Mouse (Mus musculus) embryonic facial prominence, embryonic 13.5 days (tissue): ENCODE results near the gene Olfr429. TPM values are rescaled to one million over a fixed set of nuclear protein-coding genes. Genes with fewer than 3 reads are reported as not detected.
"Not testable (repeated sequence)": the region's sequence is repeated elsewhere in the genome, so short reads cannot be mapped to it uniquely, and the experiment has no call there.

Experiments
- ATAC-seq: fragments of 200-750 bp; cut with Nextera tagmentation; 2 replicates; pipeline ENCODE4 v1.8.0; 2017; ENCODE audit warnings: low read depth; ENCODE audit not compliant: insufficient number of reproducible peaks, insufficient read depth, low FRiP score, low TSS enrichment
- H3K27ac ChIP-seq: fragments of 300-500 bp; sonication (generic); 2 replicates; pipeline ENCODE4 v1.5.1; 2015; ENCODE audit warnings: moderate library complexity, mild to moderate bottlenecking, inconsistent platforms
- H3K27me3 ChIP-seq: fragments of 300-500 bp; sonication (generic); 2 replicates; pipeline ENCODE4 v1.6.1; 2015; ENCODE audit warnings: mild to moderate bottlenecking, inconsistent platforms
- H3K36me3 ChIP-seq: fragments of 300-500 bp; sonication (generic); 2 replicates; pipeline ENCODE4 v1.6.1; 2015; ENCODE audit warnings: mild to moderate bottlenecking, inconsistent platforms
- H3K4me1 ChIP-seq: fragments of 300-500 bp; sonication (generic); 2 replicates; pipeline ENCODE4 v1.6.1; 2015; ENCODE audit warnings: inconsistent platforms
- H3K4me2 ChIP-seq: fragments of 300-500 bp; sonication (generic); 2 replicates; pipeline ENCODE4 v1.6.1; 2015; ENCODE audit warnings: moderate library complexity, mild to moderate bottlenecking, inconsistent platforms
- H3K4me3 ChIP-seq: fragments of 300-500 bp; sonication (generic); 2 replicates; pipeline ENCODE4 v1.5.1; 2015; ENCODE audit warnings: mild to moderate bottlenecking, inconsistent platforms
- H3K9ac ChIP-seq: fragments of 300-500 bp; sonication (generic); 2 replicates; pipeline ENCODE4 v1.6.1; 2015; ENCODE audit warnings: mild to moderate bottlenecking, inconsistent platforms
- H3K9me3 ChIP-seq: fragments of 300-500 bp; sonication (generic); 2 replicates; pipeline ENCODE4 v1.6.1; 2016; ENCODE audit warnings: inconsistent platforms
- WGBS: fragments of 180-500 bp; shearing (Covaris S2); methylation state at CpG from one replicate; pipeline ENCODE4 v1.1.7; 2015; ENCODE audit warnings: mixed read lengths; 5-methylcytosine and 5-hydroxymethylcytosine counted together
- polyA plus RNA-seq: library from polyadenylated mRNA; unstranded; fragments of >200 nt; fragmentation: Nextera tagmentation; extraction: Ambion mirVana; gene quantifications from 2 replicates; pipeline ENCODE4 v1.2.1, GENCODE M21; 2015

Olfr429 gene
- 0.22 and 0.37 TPM in 2 replicates for polyA plus RNA-seq

- Histone ChIP-seq H3K9me3 (no peaks in the 10 kb centered on the region), H3K36me3 (no peaks in the 10 kb centered on the region), H3K4me3 (no peak within 1 kb of the TSS), H3K4me2 (no peak within 1 kb of the TSS), H3K9ac (no peak within 1 kb of the TSS), H3K4me1 (no peaks in the 10 kb centered on the region), H3K27ac (no peak within 1 kb of the TSS), H3K27me3 (no peaks in the 10 kb centered on the region)
- no peak for ATAC-seq
- WGBS: 86% methylated on average over 2 of the region's 2 CpGs
These were observed at the start of gene Olfr429 for GRCm38 (mm10) chr1:174084031-174084430. Gene Olfr429, plus strand, starts transcription at chr1:174084331.

DNA sequence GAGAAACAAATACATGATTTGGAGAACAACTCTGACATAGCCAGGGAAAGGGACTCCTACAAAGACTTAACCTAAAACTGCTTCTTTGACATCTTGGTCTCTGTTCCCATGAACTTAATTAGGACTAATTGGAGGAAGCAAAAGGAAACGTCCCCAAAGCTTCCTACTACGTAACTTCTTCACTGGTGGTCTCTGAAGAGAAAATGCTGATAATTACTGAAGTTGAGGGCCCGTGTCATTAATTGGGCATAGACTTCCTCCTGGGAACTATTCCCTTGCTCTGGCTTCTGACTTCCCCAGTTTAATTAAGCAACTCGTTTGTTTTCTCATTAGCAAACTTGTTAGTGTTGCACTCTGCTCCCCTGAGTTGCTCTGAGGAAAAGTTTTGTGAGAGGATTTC, 48.3 kb upstream of the Olfr429 start:
- Histone ChIP-seq H3K27ac (no peak overlapping the region), H3K9me3 (no peaks in the 10 kb centered on the region), H3K4me2 (no peak overlapping the region), H3K9ac (no peak overlapping the region), H3K36me3 (no peaks in the 10 kb centered on the region), H3K27me3 (no peaks in the 10 kb centered on the region), H3K4me1 (no peaks in the 10 kb centered on the region), H3K4me3 (no peak overlapping the region)
- ATAC-seq: no peak
- 48% methylated on average over 4 of the region's 4 CpGs for WGBS

DNA sequence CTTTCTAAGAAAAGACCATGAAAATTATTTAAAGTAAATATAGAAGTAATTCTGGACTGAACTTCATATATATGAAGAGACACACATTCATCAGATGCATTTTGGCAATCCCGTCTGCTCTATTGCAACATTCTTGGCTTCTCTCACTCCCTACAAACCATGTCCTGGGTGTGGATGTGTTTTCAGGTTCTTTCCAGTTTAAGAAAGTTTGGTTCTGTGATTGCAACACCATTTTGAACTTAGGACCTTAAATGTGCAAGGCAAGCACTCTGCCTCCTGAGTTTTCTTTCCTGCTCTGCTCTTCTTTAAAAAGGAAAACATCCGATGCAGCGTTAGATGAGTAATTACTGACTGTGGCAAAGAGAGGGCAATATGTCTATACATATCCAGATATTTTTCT, 45.7 kb upstream of the Olfr429 start:
- Histone ChIP-seq H3K36me3 (no peaks in the 10 kb centered on the region), H3K27ac (no peak overlapping the region), H3K9me3 (no peaks in the 10 kb centered on the region), H3K27me3 (no peaks in the 10 kb centered on the region), H3K4me3 (no peak overlapping the region), H3K9ac (no peak overlapping the region), H3K4me2 (no peak overlapping the region), H3K4me1 (no peaks in the 10 kb centered on the region)
- no peak for ATAC-seq
- WGBS: 91% methylated on average over 3 of the region's 3 CpGs

- H3K4me1 ChIP-seq: no peaks in the 10 kb centered on the region
- H3K9ac ChIP-seq: no peak within 1 kb of the TSS
- H3K4me2 ChIP-seq: no peak within 1 kb of the TSS
- ATAC-seq: no peak
- H3K4me3 ChIP-seq: no peak within 1 kb of the TSS
- H3K9me3 ChIP-seq: no peaks in the 10 kb centered on the region
- H3K36me3 ChIP-seq: no peaks in the 10 kb centered on the region
- 83% methylated on average over 7 of the region's 7 CpGs for WGBS
- H3K27ac ChIP-seq: no peak within 1 kb of the TSS
- no peaks in the 10 kb centered on the region for H3K27me3 ChIP-seq
These were observed 43.5 kb upstream of the Olfr429 start, which contains the start of gene Olfr433 for GRCm38 (mm10) chr1:174040523-174041177. Gene Olfr433, plus strand, starts transcription at chr1:174040705.

DNA sequence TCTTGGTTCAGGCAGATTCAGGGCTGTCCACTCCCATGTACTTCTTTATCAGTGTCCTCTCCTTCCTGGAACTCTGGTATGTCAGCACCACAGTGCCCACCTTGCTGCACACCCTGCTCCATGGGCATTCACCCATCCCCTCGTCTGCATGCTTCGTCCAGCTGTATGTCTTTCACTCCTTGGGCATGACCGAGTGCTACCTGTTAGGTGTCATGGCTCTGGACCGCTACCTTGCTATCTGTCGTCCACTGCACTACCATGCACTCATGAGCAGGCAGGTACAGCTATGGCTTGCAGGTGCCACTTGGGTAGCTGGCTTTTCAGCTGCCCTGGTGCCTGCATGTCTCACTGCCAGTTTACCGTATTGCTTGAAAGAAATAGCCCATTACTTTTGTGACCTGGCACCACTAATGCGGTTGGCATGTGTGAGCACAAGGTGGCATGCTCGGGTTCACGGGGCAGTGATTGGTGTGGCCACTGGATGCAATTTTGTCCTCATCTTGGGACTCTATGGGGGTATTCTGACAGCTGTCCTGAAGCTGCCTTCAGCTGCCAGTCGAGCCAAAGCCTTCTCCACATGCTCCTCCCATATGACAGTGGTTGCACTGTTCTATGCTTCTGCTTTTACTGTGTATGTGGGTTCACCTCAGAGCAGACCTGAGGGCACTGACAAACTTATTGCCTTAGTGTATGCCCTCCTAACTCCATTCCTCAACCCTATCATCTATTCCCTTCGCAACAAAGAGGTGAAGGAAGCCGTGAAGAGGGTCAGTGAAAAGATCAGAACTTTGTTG, 41.8 kb upstream of the Olfr429 start:
- H3K27me3 ChIP-seq, H3K9me3 ChIP-seq, H3K27ac ChIP-seq, H3K4me2 ChIP-seq, H3K9ac ChIP-seq, H3K36me3 ChIP-seq, H3K4me1 ChIP-seq, H3K4me3 ChIP-seq: not testable (repeated sequence)
- 0 out of 2 replicates have a peak, but pooled peaks have one; percentile 48 for ATAC-seq
- 86% methylated on average over 12 of the region's 12 CpGs for WGBS

- 56% methylated on average over 2 of the region's 2 CpGs for WGBS
- Histone ChIP-seq H3K9me3 (no peaks in the 10 kb centered on the region), H3K27me3 (no peaks in the 10 kb centered on the region), H3K4me1 (no peaks in the 10 kb centered on the region), H3K27ac (no peak overlapping the region), H3K36me3 (no peaks in the 10 kb centered on the region), H3K4me3 (no peak overlapping the region), H3K9ac (no peak overlapping the region), H3K4me2 (no peak overlapping the region)
- no peak for ATAC-seq
These were observed 39.7 kb upstream of the Olfr429 start for GRCm38 (mm10) chr1:174044431-174044830.

GRCm38 (mm10) chr1:174048227-174048626, 35.9 kb upstream of the Olfr429 start:
- H3K27ac ChIP-seq, H3K36me3 ChIP-seq, H3K27me3 ChIP-seq, ATAC-seq, H3K9ac ChIP-seq, H3K4me3 ChIP-seq, H3K4me2 ChIP-seq, H3K9me3 ChIP-seq, H3K4me1 ChIP-seq: not testable (repeated sequence)
- WGBS: 82% methylated on average over 6 of the region's 6 CpGs

GRCm38 (mm10) chr1:174048893-174049292, 35.2 kb upstream of the Olfr429 start, which contains the start of gene Olfr432:
Gene Olfr432, plus strand, starts transcription at chr1:174049205.
- H3K9ac ChIP-seq: no peak within 1 kb of the TSS
- no peaks in the 10 kb centered on the region for H3K27me3 ChIP-seq
- H3K4me1 ChIP-seq: no peaks in the 10 kb centered on the region
- H3K4me3 ChIP-seq: no peak within 1 kb of the TSS
- WGBS: 62% methylated on average over 2 of the region's 2 CpGs
- H3K9me3 ChIP-seq: no peaks in the 10 kb centered on the region
- H3K36me3 ChIP-seq: no peaks in the 10 kb centered on the region
- no peak for ATAC-seq
- no peak within 1 kb of the TSS for H3K4me2 ChIP-seq
- H3K27ac ChIP-seq: no peak within 1 kb of the TSS

- H3K9me3 ChIP-seq, H3K4me3 ChIP-seq, H3K9ac ChIP-seq, H3K36me3 ChIP-seq, H3K27me3 ChIP-seq, H3K4me2 ChIP-seq, H3K4me1 ChIP-seq, ATAC-seq, H3K27ac ChIP-seq: not testable (repeated sequence)
- WGBS: 73% methylated on average over 4 of the region's 4 CpGs
These were observed 34.8 kb upstream of the Olfr429 start for GRCm38 (mm10) chr1:174049357-174049756.

DNA sequence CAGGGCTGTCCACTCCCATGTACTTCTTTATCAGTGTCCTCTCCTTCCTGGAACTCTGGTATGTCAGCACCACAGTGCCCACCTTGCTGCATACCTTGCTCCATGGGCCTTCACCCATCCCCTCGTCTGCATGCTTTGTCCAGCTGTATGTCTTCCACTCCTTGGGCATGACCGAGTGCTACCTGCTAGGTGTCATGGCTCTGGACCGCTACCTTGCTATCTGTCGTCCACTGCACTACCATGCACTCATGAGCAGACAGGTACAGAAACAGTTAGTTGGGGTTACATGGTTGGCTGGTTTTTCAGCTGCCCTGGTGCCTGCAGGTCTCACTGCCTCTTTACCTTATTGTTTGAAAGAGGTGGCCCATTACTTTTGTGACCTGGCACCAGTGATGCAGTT, 33.6 kb upstream of the Olfr429 start:
- Histone ChIP-seq H3K27ac (no peak overlapping the region), H3K4me3 (no peak overlapping the region), H3K36me3 (no peaks in the 10 kb centered on the region), H3K4me2 (no peak overlapping the region), H3K4me1 (no peaks in the 10 kb centered on the region), H3K9me3 (no peaks in the 10 kb centered on the region), H3K9ac (no peak overlapping the region), H3K27me3 (no peaks in the 10 kb centered on the region)
- ATAC-seq: 0 out of 2 replicates have a peak, but pooled peaks have one; percentile 20
- 79% methylated on average over 4 of the region's 4 CpGs for WGBS

DNA sequence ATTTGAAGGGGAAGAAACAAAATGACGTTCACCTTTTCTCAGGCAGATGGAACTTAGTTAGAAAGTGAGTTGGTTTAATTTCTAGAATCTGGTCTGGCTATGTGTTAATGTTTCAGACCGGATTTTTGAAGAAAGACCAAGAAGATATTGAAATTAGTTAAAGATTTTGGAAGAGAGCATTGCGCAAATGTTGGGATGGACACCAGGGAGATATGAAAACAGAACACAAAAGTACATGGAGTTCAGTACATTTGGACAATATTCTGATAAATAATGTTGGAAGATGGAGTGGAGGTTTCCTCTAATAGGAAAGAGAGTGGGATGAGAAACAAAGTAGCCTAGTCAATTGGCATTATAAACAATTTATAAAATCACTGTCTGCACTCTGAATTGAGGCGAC, 32.6 kb upstream of the Olfr429 start:
- Histone ChIP-seq H3K4me2 (no peak overlapping the region), H3K27ac (no peak overlapping the region), H3K9me3 (no peaks in the 10 kb centered on the region), H3K9ac (no peak overlapping the region), H3K4me1 (no peaks in the 10 kb centered on the region), H3K36me3 (no peaks in the 10 kb centered on the region), H3K27me3 (no peaks in the 10 kb centered on the region), H3K4me3 (no peak overlapping the region)
- no peak for ATAC-seq
- 82% methylated on average over 4 of the region's 4 CpGs for WGBS

- 80% methylated on average over 5 of the region's 5 CpGs for WGBS
- H3K27ac ChIP-seq: no peak overlapping the region
- no peak overlapping the region for H3K4me2 ChIP-seq
- H3K4me1 ChIP-seq: no peaks in the 10 kb centered on the region
- no peaks in the 10 kb centered on the region for H3K9me3 ChIP-seq
- no peak overlapping the region for H3K4me3 ChIP-seq
- no peak overlapping the region for H3K9ac ChIP-seq
- no peak for ATAC-seq
- no peaks in the 10 kb centered on the region for H3K27me3 ChIP-seq
- no peaks in the 10 kb centered on the region for H3K36me3 ChIP-seq
These were observed 32.1 kb upstream of the Olfr429 start for GRCm38 (mm10) chr1:174051931-174052536.
